Mouse (Mus musculus): Measurements from ENCODE around the gene Vamp2. TPM values are rescaled to one million over a fixed set of nuclear protein-coding genes. Genes with fewer than 3 reads are reported as not detected.

The Vamp2 gene
- polyA plus RNA-seq, 1 experiment from 2014 or later = 95.9 TPM

DNA sequence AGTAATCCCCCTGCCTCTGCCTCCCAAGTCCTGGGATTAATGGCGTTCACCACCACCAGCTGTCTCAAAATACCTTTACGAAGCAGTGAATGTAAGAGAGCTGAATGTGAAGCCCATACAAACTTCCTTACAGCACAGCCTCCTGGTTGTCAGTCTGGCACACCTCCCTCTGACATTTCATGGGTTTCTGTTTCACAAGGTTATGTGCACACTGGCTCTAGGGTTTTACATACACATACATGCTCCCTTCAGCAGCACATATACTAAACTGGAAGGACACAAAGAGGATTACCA is 13.6 kb upstream of the Vamp2 start:
- H3K27ac ChIP-seq (ENCODE audit: low read depth, low read length) = no peak overlapping the region
- no peak overlapping the region for H3K4me2 ChIP-seq (ENCODE audit: low read depth, low read length, severe bottlenecking)
- H3K9ac ChIP-seq (ENCODE audit: low read length) = no peak overlapping the region
- H3K27me3 ChIP-seq (ENCODE audit: control insufficient read depth, insufficient read depth, low read length) = no peaks in the 10 kb centered on the region
- peaks cover 5% of the 10 kb centered on the region; the same call in 1 of the 2 replicates for H3K4me1 ChIP-seq (replicated peaks; ENCODE audit: control insufficient read depth, insufficient read depth, low read length)
- ATAC-seq (replicated peaks; ENCODE audit: low FRiP score) = no peak
- WGBS = 41% methylated on average over 2 of the region's 2 CpGs
- H3K4me3 ChIP-seq (ENCODE audit: low read depth, low read length) = no peak overlapping the region
- H3K36me3 ChIP-seq (ENCODE audit: control insufficient read depth, insufficient read depth, low read length) = no peaks in the 10 kb centered on the region
- DNase-seq (ENCODE audit: low spot score) = no peak
- no peaks in the 10 kb centered on the region for H3K9me3 ChIP-seq (ENCODE audit: control insufficient read depth, low read length)

DNA sequence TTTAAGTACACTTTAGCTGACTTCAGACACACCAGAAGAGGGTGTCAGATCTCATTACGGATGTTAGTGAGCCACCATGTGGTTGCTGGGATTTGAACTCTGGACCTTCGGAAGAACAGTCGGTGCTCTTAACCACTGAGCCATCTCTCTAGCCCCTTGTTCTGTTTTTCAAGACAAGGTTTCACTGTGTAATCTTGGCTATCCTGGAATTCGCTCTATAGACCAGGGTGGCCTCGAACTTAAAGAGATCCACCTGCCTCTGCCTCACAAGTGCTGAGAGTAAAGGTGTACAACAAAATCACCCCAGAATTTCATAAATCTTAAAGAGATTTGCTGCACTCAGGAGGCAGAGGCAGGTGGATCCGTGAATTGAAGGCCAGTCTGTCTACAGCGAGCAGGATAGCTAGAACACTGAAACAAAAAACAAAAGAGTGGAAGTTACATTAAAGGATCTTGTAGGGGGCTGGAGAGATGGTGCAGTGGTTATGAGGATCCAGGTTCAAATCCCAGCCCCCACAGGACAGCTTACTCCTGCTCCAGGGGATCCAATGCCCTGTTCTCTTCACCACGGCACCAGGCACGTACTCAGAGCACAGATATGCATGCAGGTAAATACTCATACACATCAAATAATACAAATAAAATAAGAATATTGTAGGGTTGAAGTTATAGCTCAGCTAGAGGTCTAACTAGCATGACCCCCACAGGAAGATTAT is 12.4 kb upstream of the Vamp2 start:
- H3K4me3 ChIP-seq (ENCODE audit: low read depth, low read length) = no peak overlapping the region
- DNase-seq (ENCODE audit: low spot score) (no peak), ATAC-seq (replicated peaks; ENCODE audit: low FRiP score) (no peak)
- WGBS = 45% methylated on average over 8 of the region's 9 CpGs
- no peaks in the 10 kb centered on the region for H3K36me3 ChIP-seq (ENCODE audit: control insufficient read depth, insufficient read depth, low read length)
- H3K4me1 ChIP-seq (replicated peaks; ENCODE audit: control insufficient read depth, insufficient read depth, low read length) = peaks cover 5% of the 10 kb centered on the region; the same call in 1 of the 2 replicates
- no peaks in the 10 kb centered on the region for H3K27me3 ChIP-seq (ENCODE audit: control insufficient read depth, insufficient read depth, low read length)
- no peaks in the 10 kb centered on the region for H3K9me3 ChIP-seq (ENCODE audit: control insufficient read depth, low read length)
- no peak overlapping the region for H3K27ac ChIP-seq (ENCODE audit: low read depth, low read length)
- no peak overlapping the region for H3K9ac ChIP-seq (ENCODE audit: low read length)
- H3K4me2 ChIP-seq (ENCODE audit: low read depth, low read length, severe bottlenecking) = no peak overlapping the region

DNA sequence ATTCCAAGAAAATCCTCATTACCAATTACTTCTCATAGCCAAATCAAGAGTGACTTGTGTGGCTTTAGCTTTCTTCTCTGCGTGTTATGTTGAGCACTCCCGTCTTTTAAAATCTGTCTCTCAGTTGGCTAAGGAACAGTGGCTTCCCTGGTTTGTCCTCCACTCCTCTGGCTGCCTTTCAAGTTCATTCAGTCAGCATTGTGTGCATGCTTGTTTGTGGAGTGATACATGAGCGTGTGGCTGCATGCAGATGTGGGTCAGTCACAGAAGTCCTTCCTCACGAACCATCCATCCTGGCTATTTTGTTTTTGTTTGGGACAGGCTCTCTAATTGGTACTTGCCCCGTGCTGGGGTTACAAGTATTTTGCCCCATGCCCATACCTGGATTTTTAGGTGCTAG is 11.7 kb upstream of the Vamp2 start:
- H3K4me1 ChIP-seq (replicated peaks; ENCODE audit: control insufficient read depth, insufficient read depth, low read length) = peaks cover 5% of the 10 kb centered on the region; the same call in 1 of the 2 replicates
- H3K4me2 ChIP-seq (ENCODE audit: low read depth, low read length, severe bottlenecking) = no peak overlapping the region
- no peaks in the 10 kb centered on the region for H3K27me3 ChIP-seq (ENCODE audit: control insufficient read depth, insufficient read depth, low read length)
- WGBS = 77% methylated on average over 5 of the region's 5 CpGs
- no peak for DNase-seq (ENCODE audit: low spot score)
- H3K4me3 ChIP-seq (ENCODE audit: low read depth, low read length) = no peak overlapping the region
- no peak overlapping the region for H3K27ac ChIP-seq (ENCODE audit: low read depth, low read length)
- no peak for ATAC-seq (replicated peaks; ENCODE audit: low FRiP score)
- H3K36me3 ChIP-seq (ENCODE audit: control insufficient read depth, insufficient read depth, low read length) = no peaks in the 10 kb centered on the region
- H3K9ac ChIP-seq (ENCODE audit: low read length) = no peak overlapping the region
- H3K9me3 ChIP-seq (ENCODE audit: control insufficient read depth, low read length) = no peaks in the 10 kb centered on the region

DNA sequence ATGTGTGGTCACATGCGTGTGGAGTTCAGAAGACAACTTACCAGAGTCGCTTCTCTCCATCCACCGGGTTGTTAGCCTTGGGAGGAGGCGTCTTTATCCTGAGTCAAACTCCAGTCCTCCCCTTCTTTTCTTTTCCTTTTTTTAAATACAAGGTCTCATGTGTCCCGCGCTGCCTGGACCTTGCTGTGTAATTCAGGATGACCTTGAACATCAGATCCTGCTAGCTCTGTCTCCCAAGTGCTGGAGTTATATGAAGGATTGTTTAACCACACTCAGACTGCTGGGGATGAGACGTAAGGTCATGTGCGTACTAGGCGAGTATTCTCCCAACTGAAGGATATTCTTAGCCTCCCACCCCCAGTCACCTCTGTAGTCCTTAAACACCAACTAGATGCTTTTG is 11.0 kb upstream of the Vamp2 start:
- Histone ChIP-seq H3K4me2 (ENCODE audit: low read depth, low read length, severe bottlenecking) (no peak overlapping the region), H3K27me3 (ENCODE audit: control insufficient read depth, insufficient read depth, low read length) (no peaks in the 10 kb centered on the region), H3K27ac (ENCODE audit: low read depth, low read length) (no peak overlapping the region), H3K4me1 (replicated peaks; ENCODE audit: control insufficient read depth, insufficient read depth, low read length) (peaks cover 3% of the 10 kb centered on the region; the same call in 1 of the 2 replicates), H3K36me3 (ENCODE audit: control insufficient read depth, insufficient read depth, low read length) (no peaks in the 10 kb centered on the region), H3K9ac (ENCODE audit: low read length) (no peak overlapping the region), H3K4me3 (ENCODE audit: low read depth, low read length) (no peak overlapping the region), H3K9me3 (ENCODE audit: control insufficient read depth, low read length) (no peaks in the 10 kb centered on the region)
- WGBS = 83% methylated on average over 9 of the region's 9 CpGs
- ATAC-seq (replicated peaks; ENCODE audit: low FRiP score) (no peak), DNase-seq (ENCODE audit: low spot score) (no peak)

DNA sequence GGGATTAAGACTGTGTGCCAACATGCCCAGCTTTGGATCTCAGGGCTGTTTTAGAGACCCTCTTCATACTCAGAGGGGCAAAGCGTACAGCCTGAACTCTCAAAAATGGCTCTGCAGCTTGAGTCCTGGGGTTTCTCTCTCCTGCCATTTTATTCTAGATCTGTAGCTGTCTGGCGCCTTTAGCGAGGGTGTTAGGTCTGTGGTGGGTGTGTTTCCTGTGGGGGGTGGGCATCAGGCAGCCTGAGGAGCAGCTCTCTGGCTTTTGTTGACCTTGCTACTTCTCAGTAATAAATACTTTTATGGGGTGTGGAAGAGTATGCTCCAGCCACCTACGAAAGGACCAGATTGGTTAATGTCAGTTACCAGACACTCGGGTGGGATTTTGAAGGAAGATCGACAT is 10.2 kb upstream of the Vamp2 start:
- Histone ChIP-seq H3K36me3 (ENCODE audit: control insufficient read depth, insufficient read depth, low read length) (no peaks in the 10 kb centered on the region), H3K4me1 (replicated peaks; ENCODE audit: control insufficient read depth, insufficient read depth, low read length) (no peaks in the 10 kb centered on the region), H3K9ac (ENCODE audit: low read length) (no peak overlapping the region), H3K27ac (ENCODE audit: low read depth, low read length) (no peak overlapping the region), H3K4me3 (ENCODE audit: low read depth, low read length) (no peak overlapping the region), H3K4me2 (ENCODE audit: low read depth, low read length, severe bottlenecking) (no peak overlapping the region), H3K27me3 (ENCODE audit: control insufficient read depth, insufficient read depth, low read length) (no peaks in the 10 kb centered on the region), H3K9me3 (ENCODE audit: control insufficient read depth, low read length) (no peaks in the 10 kb centered on the region)
- WGBS = 86% methylated on average over 6 of the region's 6 CpGs
- DNase-seq (ENCODE audit: low spot score) (no peak), ATAC-seq (replicated peaks; ENCODE audit: low FRiP score) (no peak)

DNA sequence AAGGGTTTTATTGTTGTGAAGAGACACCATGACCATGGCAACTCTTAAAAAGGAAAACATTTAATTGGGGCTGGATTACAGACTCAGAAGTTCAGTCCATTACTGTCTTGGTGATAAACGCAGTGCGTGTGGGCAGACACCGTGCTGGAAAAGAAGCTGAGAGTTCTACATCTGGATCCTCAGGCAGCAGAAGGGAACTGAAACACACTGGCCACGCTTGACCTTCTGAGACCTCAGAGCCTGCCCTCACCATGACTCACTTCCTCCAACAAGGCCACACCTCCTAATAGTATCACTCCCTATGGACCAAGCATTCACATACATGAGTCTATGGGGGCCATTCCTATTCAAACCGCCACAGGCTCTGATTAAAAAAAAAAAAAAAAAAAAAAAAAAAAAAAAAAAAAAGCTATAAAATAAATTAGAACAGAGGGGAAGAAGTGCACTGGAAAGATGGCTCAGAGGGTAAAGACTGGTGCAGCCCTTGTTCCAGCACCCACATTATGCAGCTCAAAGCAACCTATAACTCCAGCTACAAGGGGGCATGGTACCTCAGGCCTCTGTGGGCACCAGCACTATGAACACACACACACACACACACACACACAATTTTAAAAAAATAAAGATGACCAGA is 9.4 kb upstream of the Vamp2 start:
- no peak overlapping the region for H3K27ac ChIP-seq (ENCODE audit: low read depth, low read length)
- no peaks in the 10 kb centered on the region for H3K9me3 ChIP-seq (ENCODE audit: control insufficient read depth, low read length)
- WGBS = 83% methylated on average over 5 of the region's 5 CpGs
- no peaks in the 10 kb centered on the region for H3K36me3 ChIP-seq (ENCODE audit: control insufficient read depth, insufficient read depth, low read length)
- DNase-seq (ENCODE audit: low spot score) = no peak
- no peak overlapping the region for H3K4me3 ChIP-seq (ENCODE audit: low read depth, low read length)
- no peaks in the 10 kb centered on the region for H3K4me1 ChIP-seq (replicated peaks; ENCODE audit: control insufficient read depth, insufficient read depth, low read length)
- no peak overlapping the region for H3K9ac ChIP-seq (ENCODE audit: low read length)
- no peaks in the 10 kb centered on the region for H3K27me3 ChIP-seq (ENCODE audit: control insufficient read depth, insufficient read depth, low read length)
- no peak overlapping the region for H3K4me2 ChIP-seq (ENCODE audit: low read depth, low read length, severe bottlenecking)
- ATAC-seq (replicated peaks; ENCODE audit: low FRiP score) = no peak

DNA sequence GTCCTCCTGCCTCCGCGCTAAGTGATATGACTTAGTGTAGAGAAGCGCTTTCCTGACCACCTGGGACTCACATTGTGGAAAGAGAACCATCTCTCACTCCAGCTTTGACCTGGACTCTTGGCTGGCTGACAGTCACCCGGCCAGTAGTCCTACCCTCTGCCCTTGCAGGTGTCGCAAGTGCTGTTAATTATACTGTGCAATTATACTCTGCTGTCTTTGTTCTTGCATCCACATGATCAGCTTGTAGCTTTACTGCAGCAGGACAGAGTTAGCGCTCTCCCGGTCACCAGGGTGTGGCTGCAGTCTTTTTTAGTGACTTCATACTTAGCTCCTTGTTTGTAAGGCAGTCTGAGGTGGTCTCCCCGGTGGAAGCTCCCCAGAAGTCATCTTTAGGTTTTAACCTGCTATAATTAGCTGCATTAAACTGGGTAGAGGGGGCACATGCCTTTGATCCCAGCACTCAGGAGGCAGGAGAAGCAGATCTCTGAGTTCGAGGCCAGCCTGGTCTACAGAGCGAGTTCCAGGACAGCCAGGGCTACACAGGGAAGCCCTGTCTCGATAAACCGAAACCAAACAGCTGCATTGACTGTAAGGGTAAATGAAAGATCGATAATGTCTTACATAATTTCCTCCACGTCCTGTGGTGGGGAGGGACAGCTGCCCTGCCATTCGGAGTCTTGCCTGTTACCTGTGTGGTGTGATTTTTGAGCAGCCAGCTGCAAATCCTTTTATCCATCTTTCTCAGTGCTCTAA is 8.0 kb upstream of the Vamp2 start:
- Histone ChIP-seq H3K4me3 (ENCODE audit: low read depth, low read length) (no peak overlapping the region), H3K36me3 (ENCODE audit: control insufficient read depth, insufficient read depth, low read length) (no peaks in the 10 kb centered on the region), H3K27ac (ENCODE audit: low read depth, low read length) (no peak overlapping the region), H3K4me1 (replicated peaks; ENCODE audit: control insufficient read depth, insufficient read depth, low read length) (no peaks in the 10 kb centered on the region), H3K9me3 (ENCODE audit: control insufficient read depth, low read length) (no peaks in the 10 kb centered on the region), H3K9ac (ENCODE audit: low read length) (no peak overlapping the region), H3K4me2 (ENCODE audit: low read depth, low read length, severe bottlenecking) (no peak overlapping the region), H3K27me3 (ENCODE audit: control insufficient read depth, insufficient read depth, low read length) (no peaks in the 10 kb centered on the region)
- DNase-seq (ENCODE audit: low spot score) (no peak), ATAC-seq (replicated peaks; ENCODE audit: low FRiP score) (no peak)
- WGBS = 87% methylated on average over 15 of the region's 15 CpGs

DNA sequence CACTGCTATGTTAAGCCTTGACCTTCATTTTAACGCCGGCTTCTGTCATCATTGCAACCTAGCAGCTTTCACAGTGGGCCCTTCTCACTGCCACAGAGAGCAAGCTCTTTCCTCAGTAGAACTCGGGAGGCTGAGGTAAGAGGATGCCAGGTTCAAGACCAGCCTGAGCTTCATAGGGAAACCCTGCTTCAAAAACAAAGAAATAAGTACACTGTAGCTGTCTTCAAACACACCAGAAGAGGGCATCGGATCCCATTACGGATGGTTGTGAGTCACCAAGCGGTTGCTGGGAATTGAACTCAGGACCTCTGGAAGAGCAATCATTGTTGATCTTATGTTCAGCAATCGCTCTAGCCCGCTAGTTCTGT is 7.5 kb upstream of the Vamp2 start:
- WGBS = 90% methylated on average over 8 of the region's 8 CpGs
- H3K27me3 ChIP-seq (ENCODE audit: control insufficient read depth, insufficient read depth, low read length) = no peaks in the 10 kb centered on the region
- H3K27ac ChIP-seq (ENCODE audit: low read depth, low read length) = no peak overlapping the region
- no peak overlapping the region for H3K4me3 ChIP-seq (ENCODE audit: low read depth, low read length)
- no peaks in the 10 kb centered on the region for H3K36me3 ChIP-seq (ENCODE audit: control insufficient read depth, insufficient read depth, low read length)
- DNase-seq (ENCODE audit: low spot score) (no peak), ATAC-seq (replicated peaks; ENCODE audit: low FRiP score) (no peak)
- no peak overlapping the region for H3K9ac ChIP-seq (ENCODE audit: low read length)
- H3K4me1 ChIP-seq (replicated peaks; ENCODE audit: control insufficient read depth, insufficient read depth, low read length) = no peaks in the 10 kb centered on the region
- H3K9me3 ChIP-seq (ENCODE audit: control insufficient read depth, low read length) = no peaks in the 10 kb centered on the region
- no peak overlapping the region for H3K4me2 ChIP-seq (ENCODE audit: low read depth, low read length, severe bottlenecking)
